Mouse (Mus musculus) limb, embryonic 13.5 days (tissue): ENCODE results near the gene Wwox. TPM values are rescaled to one million over a fixed set of nuclear protein-coding genes. Genes with fewer than 3 reads are reported as not detected.
A peak's percentile ranks its signal among the peaks of the same experiment; 100 is the strongest.

Experiments used
- ATAC-seq: fragments of 200-750 bp; cut with Nextera tagmentation; 2 replicates; pipeline ENCODE4 v1.8.0; 2017; ENCODE audit warnings: low read depth, moderate number of reproducible peaks, moderate TSS enrichment; ENCODE audit not compliant: low FRiP score
- H3K27ac ChIP-seq: fragments of 300-500 bp; sonication (generic); 2 replicates; pipeline ENCODE4 v1.5.1; 2015; ENCODE audit warnings: inconsistent platforms, mild to moderate bottlenecking, moderate library complexity
- H3K27me3 ChIP-seq: fragments of 300-500 bp; sonication (generic); 2 replicates; pipeline ENCODE4 v1.6.1; 2015; ENCODE audit warnings: mild to moderate bottlenecking, inconsistent platforms
- H3K36me3 ChIP-seq: fragments of 300-500 bp; sonication (generic); 2 replicates; pipeline ENCODE4 v1.6.1; 2015; ENCODE audit warnings: inconsistent platforms, mild to moderate bottlenecking, moderate library complexity
- H3K4me1 ChIP-seq: fragments of 300-500 bp; sonication (generic); 2 replicates; pipeline ENCODE4 v1.6.1; 2015; ENCODE audit warnings: inconsistent platforms
- H3K4me2 ChIP-seq: fragments of 300-500 bp; sonication (generic); replicated peaks from 2 replicates; pipeline ENCODE4 v1.6.1; 2015; ENCODE audit warnings: inconsistent platforms, mild to moderate bottlenecking, moderate library complexity
- H3K4me3 ChIP-seq: fragments of 300-500 bp; sonication (generic); 2 replicates; pipeline ENCODE4 v1.5.1; 2015; ENCODE audit warnings: moderate library complexity, mild to moderate bottlenecking, inconsistent platforms
- H3K9ac ChIP-seq: fragments of 300-500 bp; sonication (generic); 2 replicates; pipeline ENCODE4 v1.6.1; 2015; ENCODE audit warnings: mild to moderate bottlenecking, inconsistent platforms
- H3K9me3 ChIP-seq: fragments of 300-500 bp; sonication (generic); 2 replicates; pipeline ENCODE4 v1.6.1; 2016; ENCODE audit warnings: inconsistent platforms
- WGBS: fragments of 180-500 bp; shearing (Covaris S2); methylation state at CpG from one replicate; pipeline ENCODE4 v1.1.7; 2015; 5-methylcytosine and 5-hydroxymethylcytosine counted together
- polyA plus RNA-seq: library from polyadenylated mRNA; unstranded; fragments of >200 nt; fragmentation: Nextera tagmentation; extraction: Ambion mirVana; gene quantifications from 2 replicates; pipeline ENCODE4 v1.2.1, GENCODE M21; 2015

The Wwox gene
- polyA plus RNA-seq, 1 experiment from 2014 or later: 9.5 TPM

DNA sequence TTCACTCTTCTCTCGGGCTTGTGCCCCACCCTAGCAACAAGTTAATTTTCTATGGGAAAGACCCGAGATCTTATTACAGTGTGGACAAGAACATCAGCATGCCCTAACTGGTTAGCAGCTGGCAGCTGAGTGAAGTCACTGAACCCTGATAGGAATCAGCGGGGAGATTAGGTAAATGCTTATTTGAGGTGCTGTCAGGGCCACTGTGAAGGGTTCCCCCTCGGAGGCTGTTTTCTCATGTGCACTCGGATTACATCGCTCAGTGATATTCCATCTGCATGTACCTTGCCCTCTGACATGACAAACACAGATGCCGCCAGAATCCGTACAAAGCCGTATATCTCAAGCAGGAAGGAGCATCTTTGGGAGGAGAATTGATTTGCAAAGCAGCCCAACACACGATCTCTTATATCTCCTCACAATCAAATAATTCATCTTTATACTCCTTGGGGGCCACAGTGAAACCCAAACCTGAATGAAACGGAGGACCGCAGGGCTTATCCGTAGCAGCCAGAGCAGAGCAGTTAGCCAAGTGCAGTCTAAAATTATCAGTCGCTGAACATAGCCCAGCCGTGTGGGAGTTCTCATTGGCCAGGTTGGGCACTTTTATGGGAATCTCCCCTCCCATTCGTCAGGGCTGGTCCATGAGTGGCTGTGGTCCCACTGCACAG, 519.1 kb downstream of the Wwox start:
- H3K27me3 ChIP-seq: peaks cover 16% of the 10 kb centered on the region
- no peak overlapping the region for H3K27ac ChIP-seq
- no peaks in the 10 kb centered on the region for H3K36me3 ChIP-seq
- no peak overlapping the region for H3K4me3 ChIP-seq
- no peak overlapping the region for H3K9ac ChIP-seq
- 75% methylated on average over 16 of the region's 16 CpGs for whole genome bisulfite sequencing
- no peak overlapping the region for H3K4me2 ChIP-seq
- ATAC-seq: 0 out of 2 replicates have a peak, but pooled peaks have one; percentile 24
- peaks cover 15% of the 10 kb centered on the region for H3K4me1 ChIP-seq
- no peaks in the 10 kb centered on the region for H3K9me3 ChIP-seq

GRCm38 (mm10) chr8:114959406-114959805, 520.0 kb downstream of the Wwox start:
- peaks cover 15% of the 10 kb centered on the region for H3K4me1 ChIP-seq
- H3K27ac ChIP-seq: no peak overlapping the region
- H3K27me3 ChIP-seq: peaks cover 16% of the 10 kb centered on the region
- no peak for ATAC-seq
- WGBS: 57% methylated on average over 11 of the region's 11 CpGs
- no peak overlapping the region for H3K4me2 ChIP-seq
- H3K9ac ChIP-seq: no peak overlapping the region
- H3K9me3 ChIP-seq: 0 out of 2 replicates have a peak, but pooled peaks cover 3% of the 10 kb centered on the region
- no peak overlapping the region for H3K4me3 ChIP-seq
- no peaks in the 10 kb centered on the region for H3K36me3 ChIP-seq

DNA sequence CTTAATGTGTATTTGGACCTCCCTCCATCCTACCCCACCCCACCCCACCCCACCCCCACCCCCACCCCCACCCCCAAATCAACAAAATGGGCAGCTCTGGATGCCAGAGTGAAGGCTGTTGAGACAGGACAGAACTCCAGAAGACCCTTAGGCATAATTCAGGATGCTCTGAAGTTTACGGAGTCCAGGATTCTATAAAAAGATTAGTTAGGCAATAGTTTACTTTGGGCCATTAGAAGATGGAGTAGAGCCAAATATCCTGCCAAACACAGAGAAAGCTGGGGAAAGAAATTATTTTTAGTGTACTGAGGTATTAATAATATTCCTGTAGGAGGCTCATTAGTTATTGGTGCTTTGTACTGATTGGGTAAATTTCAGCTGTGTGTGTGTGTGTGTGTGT, 523.0 kb downstream of the Wwox start:
- no peak for ATAC-seq
- Histone ChIP-seq H3K4me2 (no peak overlapping the region), H3K27ac (no peak overlapping the region), H3K4me3 (no peak overlapping the region), H3K27me3 (peaks cover 9% of the 10 kb centered on the region), H3K9me3 (0 out of 2 replicates have a peak, but pooled peaks cover 5% of the 10 kb centered on the region), H3K4me1 (0 out of 2 replicates have a peak, but pooled peaks cover 3% of the 10 kb centered on the region), H3K9ac (no peak overlapping the region), H3K36me3 (no peaks in the 10 kb centered on the region)
- 46% methylated on average over 1 of the region's 1 CpGs for WGBS

DNA sequence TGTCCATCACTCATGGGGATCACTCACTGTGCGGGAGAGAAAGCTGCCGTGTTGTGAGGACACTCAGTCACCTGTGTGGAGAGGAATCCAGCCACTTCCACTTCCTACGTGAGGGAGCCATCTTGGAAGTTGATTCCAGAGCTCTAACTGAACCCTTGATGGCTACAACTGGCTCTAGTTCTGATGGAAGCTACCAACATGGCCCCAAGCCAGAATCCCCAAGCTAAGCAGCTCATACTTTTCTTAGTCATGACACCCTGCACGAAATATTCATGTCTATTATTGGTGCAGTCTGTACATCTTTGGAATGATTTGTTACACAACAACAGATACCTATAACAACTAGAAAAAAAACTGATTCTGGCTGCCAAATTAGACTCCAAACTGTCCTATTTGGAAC, 523.8 kb downstream of the Wwox start:
- 89% methylated on average over 4 of the region's 4 CpGs for WGBS
- no peak overlapping the region for H3K4me2 ChIP-seq
- no peak overlapping the region for H3K9ac ChIP-seq
- ATAC-seq: no peak
- no peak overlapping the region for H3K27ac ChIP-seq
- H3K9me3 ChIP-seq: 0 out of 2 replicates have a peak, but pooled peaks cover 5% of the 10 kb centered on the region
- H3K4me1 ChIP-seq: no peaks in the 10 kb centered on the region
- H3K4me3 ChIP-seq: no peak overlapping the region
- H3K36me3 ChIP-seq: no peaks in the 10 kb centered on the region
- H3K27me3 ChIP-seq: peaks cover 1% of the 10 kb centered on the region

DNA sequence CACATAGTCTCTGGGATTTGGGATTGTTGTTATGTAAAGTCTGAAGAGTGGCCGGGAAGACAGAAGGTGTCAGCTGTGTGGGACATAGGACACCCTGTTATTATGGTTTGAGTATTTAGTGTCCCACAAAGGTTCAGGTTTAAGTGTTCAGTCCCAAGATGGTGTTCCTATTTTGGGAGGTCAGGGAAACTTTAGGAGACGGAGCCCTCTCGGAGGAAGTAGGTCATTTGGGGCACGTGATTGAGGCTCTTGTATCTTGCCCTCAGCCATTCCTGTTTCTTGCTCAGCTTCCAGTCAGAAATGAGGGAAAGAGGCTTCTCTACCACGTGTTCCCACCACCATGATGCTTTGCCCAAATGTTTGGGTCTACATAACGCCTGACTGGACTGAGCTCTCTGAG, 524.8 kb downstream of the Wwox start:
- Histone ChIP-seq H3K9me3 (peaks cover 5% of the 10 kb centered on the region; the same call in 1 of the 2 replicates), H3K4me3 (no peak overlapping the region), H3K4me1 (no peaks in the 10 kb centered on the region), H3K9ac (no peak overlapping the region), H3K4me2 (no peak overlapping the region), H3K27ac (no peak overlapping the region), H3K27me3 (no peaks in the 10 kb centered on the region; the same call in 1 of the 2 replicates), H3K36me3 (no peaks in the 10 kb centered on the region)
- WGBS: 90% methylated on average over 6 of the region's 6 CpGs
- no peak for ATAC-seq

DNA sequence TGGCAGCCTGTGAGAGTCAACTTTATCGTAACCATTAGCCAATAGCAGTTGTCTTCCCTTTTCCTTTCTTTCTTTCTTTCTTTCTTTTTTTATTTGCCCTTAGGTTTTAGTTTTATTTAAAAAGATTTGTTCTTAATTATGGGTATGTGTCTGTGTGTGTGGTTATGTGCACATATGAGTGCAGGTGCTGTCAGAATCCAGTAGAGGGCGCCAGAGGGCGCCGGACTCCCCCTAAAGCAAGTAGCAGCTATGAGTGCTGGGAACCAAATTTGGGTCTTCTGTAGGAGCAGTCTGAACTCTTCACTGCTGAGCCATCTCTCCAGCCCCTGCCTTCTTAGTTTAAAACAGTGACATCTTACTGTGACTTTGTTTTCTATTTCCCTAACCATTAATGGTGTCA, 529.4 kb downstream of the Wwox start:
- Histone ChIP-seq H3K27me3 (peaks cover 4% of the 10 kb centered on the region; the same call in 1 of the 2 replicates), H3K9me3 (peaks cover 5% of the 10 kb centered on the region; the same call in 1 of the 2 replicates), H3K4me2 (no peak overlapping the region), H3K9ac (no peak overlapping the region), H3K4me3 (no peak overlapping the region), H3K27ac (no peak overlapping the region), H3K4me1 (peaks cover 10% of the 10 kb centered on the region), H3K36me3 (no peaks in the 10 kb centered on the region)
- WGBS: 83% methylated on average over 4 of the region's 4 CpGs
- ATAC-seq: no peak

- no peak overlapping the region for H3K27ac ChIP-seq
- peaks cover 6% of the 10 kb centered on the region; the same call in 1 of the 2 replicates for H3K27me3 ChIP-seq
- no peak for ATAC-seq
- H3K4me1 ChIP-seq: peaks cover 10% of the 10 kb centered on the region
- no peaks in the 10 kb centered on the region; the same call in 1 of the 2 replicates for H3K9me3 ChIP-seq
- WGBS: 44% methylated on average over 8 of the region's 8 CpGs
- H3K4me2 ChIP-seq: no peak overlapping the region
- H3K36me3 ChIP-seq: no peaks in the 10 kb centered on the region
- no peak overlapping the region for H3K4me3 ChIP-seq
- H3K9ac ChIP-seq: no peak overlapping the region
These were observed 531.9 kb downstream of the Wwox start for GRCm38 (mm10) chr8:114971378-114971777.

DNA sequence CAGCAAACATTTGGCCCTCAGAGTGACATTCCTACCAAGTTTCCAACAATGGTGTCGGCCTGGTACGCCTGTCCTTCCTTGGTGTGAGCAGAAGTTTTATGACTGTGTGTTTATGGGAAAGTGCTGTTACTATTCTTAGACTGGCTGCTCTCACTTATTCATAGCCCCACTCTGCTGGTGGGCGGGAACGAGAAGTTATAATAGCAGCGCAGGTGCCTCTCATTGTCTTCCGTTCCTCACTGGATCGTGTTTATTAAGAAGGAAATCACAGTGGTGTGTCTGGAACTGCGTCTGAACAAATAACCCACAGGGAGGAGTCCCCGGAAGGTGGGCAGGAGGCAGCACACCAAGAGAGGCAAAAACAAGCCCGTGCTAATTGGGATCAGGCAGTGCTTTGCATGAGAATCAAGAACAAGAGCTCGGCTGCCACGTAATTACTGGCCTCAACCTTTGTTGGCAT, 533.6 kb downstream of the Wwox start:
- ATAC-seq: no peak
- peaks cover 6% of the 10 kb centered on the region; the same call in 1 of the 2 replicates for H3K27me3 ChIP-seq
- 19% methylated on average over 12 of the region's 12 CpGs for WGBS
- peaks cover 10% of the 10 kb centered on the region for H3K4me1 ChIP-seq
- H3K36me3 ChIP-seq: no peaks in the 10 kb centered on the region
- H3K9ac ChIP-seq: no peak overlapping the region
- H3K4me2 ChIP-seq: peak overlapping the region; percentile 35
- no peak overlapping the region for H3K4me3 ChIP-seq
- H3K9me3 ChIP-seq: no peaks in the 10 kb centered on the region; the same call in 1 of the 2 replicates
- no peak overlapping the region for H3K27ac ChIP-seq

DNA sequence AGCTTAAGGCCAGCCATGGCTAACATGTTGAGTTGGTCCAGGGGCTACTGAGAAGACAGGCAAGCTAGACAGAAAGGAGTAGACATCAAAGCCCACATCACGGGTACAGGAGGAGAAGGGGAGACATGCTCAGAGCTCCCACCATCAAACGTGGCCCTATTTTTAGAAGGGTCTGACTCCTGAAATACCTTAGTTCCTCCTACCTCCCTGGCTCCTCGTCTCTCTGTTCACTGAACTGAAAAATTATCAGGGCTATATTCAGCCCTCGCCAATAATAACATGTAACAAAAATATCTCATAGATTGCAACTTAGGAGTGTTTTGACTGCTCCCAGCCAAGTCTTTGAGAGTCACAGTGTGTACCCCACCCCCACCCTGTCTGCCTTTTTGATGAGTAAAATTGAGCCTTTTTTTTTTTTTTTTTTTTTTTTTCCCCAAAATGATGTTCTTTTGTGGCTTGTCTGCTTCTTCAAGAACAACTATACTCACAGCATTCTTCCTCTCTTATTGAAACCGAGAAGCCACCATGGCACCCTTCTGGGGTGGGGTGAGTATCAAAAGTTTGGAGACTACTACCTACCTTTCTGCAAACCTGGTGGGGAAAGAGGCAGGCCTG, 535.0 kb downstream of the Wwox start:
- Histone ChIP-seq H3K4me2 (no peak overlapping the region), H3K4me3 (no peak overlapping the region), H3K9me3 (no peaks in the 10 kb centered on the region), H3K9ac (no peak overlapping the region), H3K27ac (no peak overlapping the region), H3K4me1 (peaks cover 19% of the 10 kb centered on the region), H3K27me3 (peaks cover 10% of the 10 kb centered on the region; the same call in 1 of the 2 replicates), H3K36me3 (no peaks in the 10 kb centered on the region)
- ATAC-seq: no peak
- 90% methylated on average over 5 of the region's 5 CpGs for WGBS

- ATAC-seq: no peak
- 83% methylated on average over 11 of the region's 11 CpGs for WGBS
- no peak overlapping the region for H3K4me3 ChIP-seq
These were observed 538.3 kb downstream of the Wwox start for GRCm38 (mm10) chr8:114977746-114978145.

DNA sequence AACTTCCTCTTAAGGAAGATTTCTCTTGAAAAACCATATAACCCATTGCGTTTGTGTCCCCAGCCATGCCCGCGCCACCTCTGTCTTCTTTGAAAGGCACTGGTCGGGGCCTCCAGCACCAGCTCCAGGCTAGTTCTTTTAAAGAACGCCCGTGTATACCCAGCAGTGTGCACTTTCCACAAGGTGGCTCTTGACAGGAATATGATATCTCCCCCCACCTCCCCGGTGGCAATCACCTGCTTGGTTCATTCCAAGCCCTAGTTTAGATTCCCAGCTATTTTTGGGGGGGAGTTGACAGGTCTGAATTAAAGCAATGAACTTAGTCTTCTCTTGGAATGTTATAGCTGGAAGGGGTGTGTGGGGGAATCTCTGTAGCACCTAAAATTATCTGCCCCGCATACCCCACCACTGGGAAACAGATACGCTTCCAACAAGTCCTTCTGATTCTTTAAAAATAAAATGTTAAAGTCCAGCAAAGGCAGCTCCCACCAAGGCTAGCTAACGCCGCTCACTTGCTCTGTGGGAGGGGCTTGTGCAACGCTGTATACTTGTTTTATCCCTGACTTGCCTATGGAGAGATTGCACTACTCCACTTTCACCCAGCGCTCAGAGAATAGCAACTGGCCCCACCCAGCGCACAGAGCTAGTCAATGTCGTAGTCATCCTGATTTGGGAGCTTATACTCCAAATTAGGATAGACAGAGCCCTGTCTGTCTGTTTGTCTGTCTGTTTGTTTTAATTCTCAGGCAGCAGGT, 538.9 kb downstream of the Wwox start:
- Histone ChIP-seq H3K4me3 (no peak overlapping the region), H3K4me1 (peaks cover 9% of the 10 kb centered on the region; the same call in 1 of the 2 replicates), H3K27me3 (peaks cover 18% of the 10 kb centered on the region; the same call in 1 of the 2 replicates), H3K9ac (no peak overlapping the region), H3K27ac (no peak overlapping the region), H3K9me3 (no peaks in the 10 kb centered on the region), H3K36me3 (no peaks in the 10 kb centered on the region), H3K4me2 (no peak overlapping the region)
- 78% methylated on average over 15 of the region's 15 CpGs for WGBS
- ATAC-seq: no peak; the same call in 1 of the 2 replicates

More at GRCm38 (mm10) chr8:114977746-114978145, 538.3 kb downstream of the Wwox start:
- Histone ChIP-seq H3K36me3 (no peaks in the 10 kb centered on the region), H3K9ac (no peak overlapping the region), H3K27ac (no peak overlapping the region), H3K27me3 (peaks cover 12% of the 10 kb centered on the region; the same call in 1 of the 2 replicates), H3K4me1 (peaks cover 15% of the 10 kb centered on the region), H3K9me3 (no peaks in the 10 kb centered on the region), H3K4me2 (no peak overlapping the region)

- no peak overlapping the region for H3K4me2 ChIP-seq
- no peak overlapping the region for H3K4me3 ChIP-seq
- no peaks in the 10 kb centered on the region for H3K9me3 ChIP-seq
- H3K4me1 ChIP-seq: peaks cover 21% of the 10 kb centered on the region
- ATAC-seq: no peak
- H3K27ac ChIP-seq: no peak overlapping the region
- H3K9ac ChIP-seq: no peak overlapping the region
- no peaks in the 10 kb centered on the region for H3K36me3 ChIP-seq
- peaks cover 14% of the 10 kb centered on the region; the same call in 1 of the 2 replicates for H3K27me3 ChIP-seq
These were observed 540.2 kb downstream of the Wwox start for GRCm38 (mm10) chr8:114979671-114980070.
